9 mouse cellular contexts compared by ENCODE assay signal in genomic region chr12:32717129-32717921, GRCm38 (mm10).
A peak's percentile ranks its signal among the peaks of the same experiment; 100 is the strongest.
DNase-seq lines count a peak whose midpoint lies in the region; ATAC-seq and TF ChIP-seq lines count a peak whose summit lies in the region.
"Had no signal": no experiment of that assay in that cellular context is flagged by ENCODE, and none has a peak within 500 bp of the region (broad histone marks: within the 10 kb centered on the region; RNA-seq: fewer than 3 reads in every experiment).

No protein-coding gene starts in this region.

- 42% methylated on average over 5 of the region's 5 CpGs for WGBS in heart, embryonic 16.5 days
- WGBS in midbrain, postnatal 0 days = 48% methylated on average over 5 of the region's 5 CpGs

- ATAC-seq in heart, embryonic 16.5 days (replicated peaks; ENCODE audit: extremely low read depth, insufficient read depth, low FRiP score) = peak; percentile 85
- ATAC-seq in midbrain, postnatal 0 days (ENCODE audit: low FRiP score) = peak; percentile 88
- ATAC-seq in activated CD4-positive, CD25-positive, alpha-beta regulatory T cell, adult 4 months = no peak

- peak; percentile 10 to 24 for DNase-seq in spleen, postnatal 36 days (ENCODE audit: low spot score in 2 of 2)
- no peak for DNase-seq in spleen, adult 12 weeks (ENCODE audit: low spot score)
- peak; percentile 84 to 92 for DNase-seq in cerebellum, postnatal 25 days
- peak; percentile 78 to 94 for DNase-seq in layer of hippocampus, postnatal 14 days (ENCODE audit: low spot score in 2 of 2)
- peak; percentile 93 for DNase-seq in midbrain, postnatal 0 days (ENCODE audit: low spot score)
- peak; percentile 20 to 77 for DNase-seq in urinary bladder, postnatal 36 days (ENCODE audit: low spot score in 2 of 2)

- no peak overlapping the region for H3K4me3 ChIP-seq in heart, embryonic 16.5 days (ENCODE audit: low read length)
- H3K4me3 ChIP-seq in midbrain, postnatal 0 days (ENCODE audit: low read depth, low read length) = no peak overlapping the region
- H3K4me3 ChIP-seq: limb, embryonic 15.5 days had no signal

- no peak for TF ChIP-seq CTCF in midbrain, postnatal 0 days (IDR thresholded peaks at IDR 0.05)

- H3K27ac ChIP-seq in heart, embryonic 16.5 days (ENCODE audit: low read length) = 0 out of 2 replicates have a peak overlapping the region, but pooled peaks have one; percentile 40
- H3K27ac ChIP-seq in midbrain, postnatal 0 days (ENCODE audit: low read depth, low read length) = no peak overlapping the region
- H3K27ac ChIP-seq: limb, embryonic 15.5 days had no signal

- no peak overlapping the region for H3K4me2 ChIP-seq in heart, embryonic 16.5 days (ENCODE audit: low read depth, low read length)
- H3K4me2 ChIP-seq in midbrain, postnatal 0 days (ENCODE audit: low read depth, low read length, poor library complexity, severe bottlenecking) = no peak overlapping the region
- H3K4me2 ChIP-seq: limb, embryonic 15.5 days had no signal

- H3K36me3 ChIP-seq in heart, embryonic 16.5 days (ENCODE audit: control insufficient read depth, insufficient read depth) = no peaks in the 10 kb centered on the region
- H3K36me3 ChIP-seq in midbrain, postnatal 0 days (ENCODE audit: insufficient read depth, low read length) = no peaks in the 10 kb centered on the region
- H3K36me3 ChIP-seq: limb, embryonic 15.5 days had no signal

- H3K9ac ChIP-seq in heart, embryonic 16.5 days (ENCODE audit: low read length) = no peak overlapping the region
- H3K9ac ChIP-seq in midbrain, postnatal 0 days (replicated peaks; ENCODE audit: low read length, poor library complexity, severe bottlenecking) = no peak overlapping the region
- H3K9ac ChIP-seq: limb, embryonic 15.5 days had no signal

- peaks cover 8% of the 10 kb centered on the region; the same call in 1 of the 2 replicates for H3K4me1 ChIP-seq in heart, embryonic 16.5 days (ENCODE audit: control insufficient read depth, insufficient read depth, low read length)
- peaks cover 2% of the 10 kb centered on the region; the same call in 1 of the 2 replicates for H3K4me1 ChIP-seq in midbrain, postnatal 0 days (ENCODE audit: insufficient read depth, low read length)

- no peaks in the 10 kb centered on the region for H3K27me3 ChIP-seq in heart, embryonic 16.5 days (ENCODE audit: control insufficient read depth, insufficient read depth, low read length)
- H3K27me3 ChIP-seq in midbrain, postnatal 0 days (ENCODE audit: insufficient read depth, low read length) = no peaks in the 10 kb centered on the region
- H3K27me3 ChIP-seq: limb, embryonic 15.5 days had no signal

- H3K9me3 ChIP-seq in heart, embryonic 16.5 days (replicated peaks; ENCODE audit: control insufficient read depth, low read length) = no peaks in the 10 kb centered on the region
- H3K9me3 ChIP-seq in midbrain, postnatal 0 days (ENCODE audit: low read length) = no peaks in the 10 kb centered on the region
- H3K9me3 ChIP-seq: limb, embryonic 15.5 days had no signal
